Mouse (Mus musculus) lung, embryonic 16.5 days (tissue): ENCODE results near the gene Slc24a2. TPM values are rescaled to one million over a fixed set of nuclear protein-coding genes. Genes with fewer than 3 reads are reported as not detected.
A peak's percentile ranks its signal among the peaks of the same experiment; 100 is the strongest.

Experiments used
- ATAC-seq: fragments of 200-750 bp; cut with Nextera tagmentation; 2 replicates; pipeline ENCODE4 v1.8.0; 2017; ENCODE audit warnings: low read depth, mild to moderate bottlenecking, moderate library complexity
- H3K27ac ChIP-seq: fragments of 300-500 bp; sonication (generic); 2 replicates; pipeline ENCODE4 v1.5.1; 2014; ENCODE audit warnings: mild to moderate bottlenecking, control low read depth, low read length
- H3K27me3 ChIP-seq: fragments of 300-500 bp; sonication (generic); 2 replicates; pipeline ENCODE4 v1.6.1; 2014; ENCODE audit warnings: low read depth, low read length, mixed read lengths; ENCODE audit not compliant: control insufficient read depth, insufficient read depth
- H3K36me3 ChIP-seq: fragments of 300-500 bp; sonication (generic); 2 replicates; pipeline ENCODE4 v1.6.1; 2014; ENCODE audit warnings: low read length; ENCODE audit not compliant: control insufficient read depth, insufficient read depth
- H3K4me1 ChIP-seq: fragments of 300-500 bp; sonication (generic); replicated peaks from 2 replicates; pipeline ENCODE4 v1.6.1; 2014; ENCODE audit warnings: low read length, mixed read lengths; ENCODE audit not compliant: control insufficient read depth, insufficient read depth
- H3K4me2 ChIP-seq: fragments of 300-500 bp; sonication (generic); 2 replicates; pipeline ENCODE4 v1.6.1; 2014; ENCODE audit warnings: low read depth, low read length, control low read depth
- H3K4me3 ChIP-seq: fragments of 300-500 bp; sonication (generic); 2 replicates; pipeline ENCODE4 v1.5.1; 2014; ENCODE audit warnings: mild to moderate bottlenecking, low read length, control low read depth
- H3K9ac ChIP-seq: fragments of 300-500 bp; sonication (generic); 2 replicates; pipeline ENCODE4 v1.6.1; 2014; ENCODE audit warnings: low read length, control low read depth
- H3K9me3 ChIP-seq: fragments of 300-500 bp; sonication (generic); 2 replicates; pipeline ENCODE4 v1.6.1; 2016; ENCODE audit warnings: low read length; ENCODE audit not compliant: control insufficient read depth
- whole genome bisulfite sequencing: fragments of 180-500 bp; shearing (Covaris S2); extraction: QIAGEN DNeasy Blood & Tissue Kit; methylation state at CpG from one replicate; pipeline ENCODE4 v1.1.7; 2014; 5-methylcytosine and 5-hydroxymethylcytosine counted together
- polyA plus RNA-seq: library from polyadenylated mRNA; unstranded; fragments of >200 nt; fragmentation: Nextera tagmentation; extraction: Ambion mirVana; gene quantifications from 2 replicates; pipeline ENCODE4 v1.2.1, GENCODE M21; 2015

The Slc24a2 gene
- polyA plus RNA-seq, 1 experiment from 2014 or later: 0.18 TPM

DNA sequence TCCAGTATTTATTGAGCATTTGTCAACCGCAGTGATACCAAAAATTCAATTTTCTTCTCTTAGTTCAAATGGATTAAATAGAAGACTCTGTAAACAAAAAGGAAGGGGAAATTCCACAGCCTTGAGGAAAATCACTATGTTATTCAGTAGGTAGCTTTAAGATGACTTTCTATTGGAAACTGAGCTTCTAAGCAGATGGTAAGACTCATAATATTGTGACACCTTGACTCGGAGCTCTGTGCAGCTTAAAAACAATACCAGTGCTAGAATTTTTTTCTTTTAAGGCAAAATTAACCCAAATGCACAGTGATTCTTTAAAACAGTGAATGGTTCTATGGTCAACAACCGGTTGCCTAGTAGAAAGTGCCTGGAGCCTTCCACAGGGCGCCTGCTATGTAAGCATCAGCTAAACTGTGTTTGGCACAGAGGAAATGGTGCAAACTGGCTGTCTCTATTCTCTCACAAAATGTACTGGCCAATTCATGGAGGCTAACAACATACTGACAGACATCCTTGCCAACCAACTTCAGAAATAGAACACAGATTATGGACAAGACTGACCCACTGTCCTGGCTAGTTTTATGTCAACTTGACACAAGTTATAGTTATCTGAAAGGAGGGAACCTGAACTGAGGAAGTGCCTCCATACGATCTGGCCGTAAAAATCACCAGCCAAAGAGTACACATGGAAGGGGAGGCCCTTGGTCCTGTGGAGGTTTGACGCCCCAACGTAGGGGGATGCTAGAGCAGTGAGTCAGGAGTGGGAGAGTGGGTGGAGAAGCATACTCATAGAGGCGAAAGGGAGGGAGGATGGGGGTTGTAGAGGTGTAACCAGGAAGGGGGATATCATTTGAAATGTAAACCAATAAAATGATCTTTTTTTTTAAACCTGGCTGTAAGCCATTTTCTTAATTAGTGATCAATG, 211.9 kb downstream of the Slc24a2 start:
- no peak overlapping the region for H3K27ac ChIP-seq
- no peaks in the 10 kb centered on the region for H3K9me3 ChIP-seq
- no peaks in the 10 kb centered on the region for H3K36me3 ChIP-seq
- H3K4me3 ChIP-seq: no peak overlapping the region
- no peaks in the 10 kb centered on the region for H3K27me3 ChIP-seq
- H3K4me1 ChIP-seq: no peaks in the 10 kb centered on the region
- WGBS: 69% methylated on average over 9 of the region's 9 CpGs
- H3K4me2 ChIP-seq: no peak overlapping the region
- no peak overlapping the region for H3K9ac ChIP-seq
- ATAC-seq: no peak

DNA sequence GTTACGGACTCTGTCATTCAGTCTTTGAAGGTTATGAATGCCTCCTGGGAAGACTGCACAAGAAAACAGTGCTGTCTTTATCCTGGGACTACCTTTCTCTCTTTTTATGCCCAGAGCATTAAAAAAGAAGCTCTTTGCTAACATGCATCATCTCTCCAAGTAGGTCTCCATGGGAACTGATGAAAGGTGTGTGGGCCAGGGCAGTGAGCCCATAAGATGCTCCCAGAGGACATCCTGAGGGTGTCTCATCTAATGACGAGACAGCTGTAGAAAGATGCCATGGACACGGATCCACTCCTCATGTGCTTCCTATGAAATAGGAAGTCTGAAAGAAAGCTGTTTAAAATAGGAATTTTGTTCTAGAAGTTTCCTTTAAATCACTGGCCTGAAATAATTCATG, 212.8 kb downstream of the Slc24a2 start:
- Histone ChIP-seq H3K27me3 (no peaks in the 10 kb centered on the region), H3K4me2 (no peak overlapping the region), H3K4me1 (no peaks in the 10 kb centered on the region), H3K27ac (no peak overlapping the region), H3K9ac (no peak overlapping the region), H3K9me3 (no peaks in the 10 kb centered on the region), H3K36me3 (no peaks in the 10 kb centered on the region), H3K4me3 (no peak overlapping the region)
- ATAC-seq: no peak
- 64% methylated on average over 3 of the region's 3 CpGs for WGBS

DNA sequence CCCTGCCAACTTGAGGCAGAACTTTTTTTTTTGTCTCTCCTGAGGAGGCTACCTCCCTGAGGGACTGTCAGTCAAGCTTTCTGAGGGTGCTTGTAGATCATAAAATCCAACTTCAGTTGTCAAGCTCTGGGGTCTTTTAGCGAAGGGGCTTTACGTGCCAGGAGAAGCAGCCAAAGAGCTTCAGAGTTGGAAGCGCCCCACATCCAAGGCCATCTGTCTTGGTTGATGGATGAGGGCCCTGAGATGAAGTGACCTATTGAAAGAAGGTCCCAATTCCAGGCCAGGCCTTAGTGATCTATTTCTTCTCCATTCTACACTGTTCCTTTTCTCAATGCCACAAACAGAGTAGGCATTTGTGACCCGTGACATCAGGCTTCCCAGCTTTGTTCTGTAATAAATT, 214.5 kb downstream of the Slc24a2 start:
- Histone ChIP-seq H3K4me1 (no peaks in the 10 kb centered on the region), H3K4me2 (no peak overlapping the region), H3K27ac (no peak overlapping the region), H3K9me3 (no peaks in the 10 kb centered on the region), H3K36me3 (no peaks in the 10 kb centered on the region), H3K27me3 (no peaks in the 10 kb centered on the region), H3K9ac (no peak overlapping the region), H3K4me3 (no peak overlapping the region)
- 55% methylated on average over 4 of the region's 4 CpGs for WGBS
- no peak for ATAC-seq

DNA sequence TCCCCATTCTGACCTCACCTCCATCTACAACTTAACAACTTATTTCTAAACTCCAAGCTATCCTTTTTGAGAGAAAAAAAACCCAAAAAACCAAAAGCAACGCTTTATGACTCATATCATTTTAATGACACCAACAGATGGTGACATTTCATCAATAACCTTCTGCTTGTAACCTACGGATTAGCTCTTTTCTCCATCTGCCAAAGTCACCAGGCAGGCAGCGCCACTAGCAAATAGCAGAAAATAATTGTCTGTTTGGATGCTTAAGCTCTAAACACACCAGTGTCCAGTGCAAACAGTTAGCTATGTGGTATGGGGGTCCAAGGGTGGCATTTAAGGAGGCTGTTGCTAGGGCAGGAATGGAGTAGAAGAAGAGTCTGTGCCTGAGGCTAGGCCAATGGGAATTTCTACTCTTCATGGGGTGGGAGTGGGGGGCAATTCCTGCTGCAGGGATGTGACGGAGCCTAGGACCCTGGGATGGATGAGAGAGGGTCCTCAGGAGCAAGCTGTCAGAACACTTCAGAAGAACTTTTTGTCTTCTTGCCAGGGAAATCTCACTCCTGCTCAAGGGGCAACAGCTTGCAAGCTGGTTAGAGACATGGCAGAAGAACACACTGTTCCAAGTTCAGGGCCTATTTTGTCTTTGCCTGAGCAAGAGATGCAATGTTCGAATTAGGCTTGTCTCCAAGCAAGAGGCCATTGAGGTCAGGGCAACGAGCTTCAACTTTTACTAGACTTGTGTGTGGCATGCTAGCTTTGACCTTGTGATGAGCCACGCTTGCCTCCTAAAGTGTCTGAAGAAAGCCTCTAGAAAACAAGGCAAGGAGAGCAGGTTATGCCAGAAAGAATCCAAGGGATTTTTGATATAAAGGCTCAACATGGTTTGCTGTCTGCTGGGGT, 216.3 kb downstream of the Slc24a2 start:
- no peak for ATAC-seq
- Histone ChIP-seq H3K27me3 (no peaks in the 10 kb centered on the region), H3K4me1 (no peaks in the 10 kb centered on the region), H3K4me3 (no peak overlapping the region), H3K9ac (no peak overlapping the region), H3K4me2 (no peak overlapping the region), H3K27ac (no peak overlapping the region), H3K36me3 (no peaks in the 10 kb centered on the region), H3K9me3 (no peaks in the 10 kb centered on the region)
- WGBS: 72% methylated on average over 7 of the region's 7 CpGs

DNA sequence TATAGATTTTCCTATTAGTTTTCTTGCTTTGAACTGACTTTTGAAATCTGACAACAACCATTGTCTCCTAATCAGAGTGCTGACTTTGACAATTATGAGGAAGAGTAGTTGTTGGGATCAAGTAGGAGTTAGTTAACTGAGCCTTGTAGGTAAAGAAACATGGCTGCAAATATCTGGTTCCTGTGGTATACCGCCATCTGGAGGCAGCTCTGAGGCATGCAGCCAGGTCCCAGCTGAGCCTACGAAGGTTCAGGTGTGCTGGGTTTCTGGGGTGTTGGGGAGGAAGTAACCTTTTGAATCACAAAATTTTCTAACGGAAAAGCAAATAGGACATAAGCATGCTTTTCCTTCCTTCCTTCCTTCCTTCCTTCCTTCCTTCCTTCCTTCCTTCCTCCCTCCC, 237.8 kb downstream of the Slc24a2 start:
- WGBS: 54% methylated on average over 3 of the region's 3 CpGs
- Histone ChIP-seq H3K9ac (no peak overlapping the region), H3K27me3 (no peaks in the 10 kb centered on the region), H3K4me2 (no peak overlapping the region), H3K36me3 (no peaks in the 10 kb centered on the region), H3K9me3 (no peaks in the 10 kb centered on the region), H3K27ac (no peak overlapping the region), H3K4me3 (no peak overlapping the region), H3K4me1 (no peaks in the 10 kb centered on the region)
- ATAC-seq: no peak

DNA sequence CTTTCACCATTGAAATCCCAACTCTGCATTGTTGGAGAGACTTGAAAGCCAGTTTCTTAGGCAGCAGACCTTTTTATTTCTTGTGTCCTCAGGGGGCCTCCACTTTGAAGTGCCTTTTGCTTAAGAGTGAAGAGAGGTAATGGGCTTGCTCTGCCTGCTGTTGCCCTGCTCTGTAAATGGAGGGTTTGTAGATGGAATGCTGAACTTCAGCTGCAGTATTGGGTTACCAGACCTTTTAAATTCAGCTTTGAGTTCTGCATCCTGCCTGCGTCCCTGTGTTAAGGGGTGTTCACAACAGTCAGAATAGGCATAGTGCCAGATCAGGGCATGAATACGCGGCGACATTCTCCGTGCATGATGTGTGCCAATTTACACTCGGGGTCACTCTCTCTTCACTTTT, 241.0 kb downstream of the Slc24a2 start:
- H3K4me2 ChIP-seq: no peak overlapping the region
- H3K4me3 ChIP-seq: no peak overlapping the region
- no peak overlapping the region for H3K27ac ChIP-seq
- no peaks in the 10 kb centered on the region for H3K27me3 ChIP-seq
- no peak overlapping the region for H3K9ac ChIP-seq
- WGBS: 42% methylated on average over 6 of the region's 6 CpGs
- H3K4me1 ChIP-seq: no peaks in the 10 kb centered on the region
- no peaks in the 10 kb centered on the region for H3K36me3 ChIP-seq
- no peak for ATAC-seq
- H3K9me3 ChIP-seq: no peaks in the 10 kb centered on the region

DNA sequence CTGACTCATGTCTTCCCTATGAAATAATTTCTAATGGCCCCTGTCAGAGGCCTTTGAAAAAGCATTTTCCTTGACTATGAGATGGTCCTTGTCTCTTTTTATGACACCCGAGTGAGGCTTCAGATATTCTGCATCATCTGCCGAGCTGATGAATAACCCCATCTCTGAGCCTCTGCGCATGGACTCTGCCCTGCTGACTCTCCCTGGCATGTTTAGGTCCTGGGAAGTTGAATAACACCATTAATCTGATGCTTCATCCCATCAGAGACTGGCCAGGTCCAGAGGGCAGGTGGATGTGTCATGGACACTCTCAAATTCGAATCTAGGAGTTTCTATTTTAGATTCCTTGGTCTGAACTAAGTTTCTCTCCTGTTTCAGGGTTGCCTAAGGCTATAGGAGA, 242.4 kb downstream of the Slc24a2 start:
- 74% methylated on average over 4 of the region's 4 CpGs for WGBS
- H3K4me2 ChIP-seq: no peak overlapping the region
- no peaks in the 10 kb centered on the region for H3K4me1 ChIP-seq
- no peak for ATAC-seq
- no peaks in the 10 kb centered on the region for H3K27me3 ChIP-seq
- no peak overlapping the region for H3K27ac ChIP-seq
- no peaks in the 10 kb centered on the region for H3K9me3 ChIP-seq
- no peak overlapping the region for H3K9ac ChIP-seq
- no peak overlapping the region for H3K4me3 ChIP-seq
- H3K36me3 ChIP-seq: no peaks in the 10 kb centered on the region

DNA sequence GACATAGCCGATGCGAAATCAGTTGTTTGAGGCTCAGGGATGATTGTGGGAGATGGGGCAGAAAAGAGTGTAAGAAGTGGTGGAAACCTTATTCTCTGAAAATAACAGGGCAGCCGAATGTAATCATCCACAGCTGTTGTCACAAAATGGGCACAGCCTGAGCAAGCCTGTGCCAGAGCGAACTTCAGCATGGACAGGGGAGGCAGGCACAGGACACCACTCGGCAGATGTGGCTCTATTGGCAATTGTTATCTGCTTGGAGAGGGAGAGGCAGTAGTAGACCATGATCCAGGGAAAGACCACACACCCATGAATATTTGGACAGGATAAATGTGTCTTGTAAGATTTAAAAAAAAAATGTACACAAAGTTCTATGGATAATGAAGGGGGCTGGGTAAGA, 253.0 kb downstream of the Slc24a2 start:
- H3K27me3 ChIP-seq: no peaks in the 10 kb centered on the region
- H3K9me3 ChIP-seq: peaks cover 2% of the 10 kb centered on the region; the same call in 1 of the 2 replicates
- no peaks in the 10 kb centered on the region for H3K4me1 ChIP-seq
- no peak overlapping the region for H3K4me2 ChIP-seq
- no peaks in the 10 kb centered on the region for H3K36me3 ChIP-seq
- peak; percentile 66 for ATAC-seq
- 66% methylated on average over 5 of the region's 5 CpGs for whole genome bisulfite sequencing
- no peak overlapping the region for H3K4me3 ChIP-seq
- no peak overlapping the region for H3K9ac ChIP-seq
- no peak overlapping the region for H3K27ac ChIP-seq
